Mouse (Mus musculus): ENCODE results near the gene Tpgs1.

Tpgs1 gene

DNA sequence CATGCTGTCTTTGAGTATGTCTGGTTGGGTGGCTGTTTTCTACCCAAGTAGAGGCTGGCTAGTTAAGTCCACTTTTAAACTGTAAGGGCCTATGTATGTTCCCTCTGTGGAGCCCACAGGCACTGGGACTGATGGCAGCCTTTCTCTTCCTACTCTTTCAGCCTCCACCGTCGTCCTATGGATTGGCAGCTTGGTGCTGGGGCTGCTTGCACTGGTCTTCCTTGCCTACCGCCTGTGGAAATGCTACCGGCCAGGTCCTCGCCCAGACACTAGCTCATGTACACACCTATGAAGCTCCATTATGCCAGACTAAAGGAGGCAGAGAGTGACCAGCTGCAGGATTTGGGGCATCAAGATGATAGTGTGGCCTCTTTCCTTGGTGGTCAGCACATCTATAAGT lies 1.1 kb upstream of the Tpgs1 start:
- DNase-seq (ENCODE audit: low read depth, low spot score) = no peak

DNA sequence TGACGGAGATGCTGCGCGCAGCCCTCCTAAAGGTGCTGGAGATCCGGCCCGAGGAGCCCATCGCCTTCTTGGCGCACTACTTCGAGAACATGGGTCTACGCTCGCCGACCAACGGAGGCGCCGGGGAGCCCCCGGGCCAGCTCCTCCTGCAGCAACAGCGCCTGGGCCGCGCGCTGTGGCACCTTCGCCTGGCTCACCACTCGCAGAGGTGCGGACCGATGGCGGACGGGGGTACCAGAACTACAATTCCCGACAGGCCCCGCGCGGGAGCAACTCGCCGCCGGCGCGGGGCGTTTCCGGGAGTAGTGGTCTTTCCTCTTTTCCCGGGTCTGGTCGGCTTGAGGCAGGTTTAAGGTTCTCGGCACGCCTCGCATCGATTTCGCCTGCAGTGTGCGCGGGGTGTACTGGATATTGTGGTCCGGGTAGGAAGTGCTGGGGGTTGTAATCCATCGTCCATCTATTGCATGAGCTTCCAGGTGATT lies 448 bp downstream of the Tpgs1 start:
- DNase-seq (ENCODE audit: low read depth, low spot score) = peak; percentile 64

DNA sequence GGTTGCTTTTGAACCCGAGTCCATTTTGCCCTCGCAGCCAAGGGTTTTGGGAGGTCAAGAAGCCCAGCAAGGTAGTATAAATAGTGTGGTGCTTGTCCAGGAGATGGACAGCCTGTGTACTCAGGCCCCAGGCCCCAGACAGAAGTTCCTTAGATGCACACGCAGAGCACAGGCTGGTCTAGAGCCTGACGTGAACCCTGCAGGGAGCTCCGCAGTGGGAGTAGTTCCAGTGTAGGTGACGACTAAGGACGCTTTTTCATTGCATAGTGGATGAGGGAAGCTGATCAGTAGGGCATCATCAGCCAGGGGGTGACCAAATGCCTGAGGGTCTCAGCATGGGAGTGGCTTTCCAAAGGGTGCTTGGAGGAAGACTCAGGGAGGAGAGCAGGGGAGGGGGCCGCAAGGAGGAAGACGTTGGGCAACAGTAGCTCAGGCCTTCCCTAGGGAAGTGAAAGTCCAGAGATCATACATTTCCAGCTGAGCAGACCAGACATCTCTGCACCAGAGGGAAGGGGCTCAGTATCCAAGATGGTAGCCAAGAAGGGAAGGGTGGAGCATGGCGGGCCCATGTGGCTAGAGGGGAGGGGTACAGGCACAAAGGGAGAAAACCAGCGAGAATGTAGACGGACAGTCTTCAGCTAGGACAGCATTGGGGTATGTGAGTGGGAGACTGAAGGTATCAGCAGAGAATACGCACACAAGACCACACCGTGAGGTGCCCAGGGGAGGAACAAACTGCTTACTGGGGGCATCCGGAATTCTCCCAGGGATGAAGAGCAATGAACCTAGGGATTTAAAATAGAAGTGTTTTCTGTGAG lies 1.1 kb downstream of the Tpgs1 start:
- no peak for DNase-seq (ENCODE audit: low read depth, low spot score)

GRCm38 (mm10) chr10:79671396-79672087 lies 2.4 kb downstream of the Tpgs1 start:
- no peak for DNase-seq (ENCODE audit: low read depth, low spot score)

GRCm38 (mm10) chr10:79672088-79672455 lies 2.9 kb downstream of the Tpgs1 start:
- DNase-seq (ENCODE audit: low read depth, low spot score) = no peak

DNA sequence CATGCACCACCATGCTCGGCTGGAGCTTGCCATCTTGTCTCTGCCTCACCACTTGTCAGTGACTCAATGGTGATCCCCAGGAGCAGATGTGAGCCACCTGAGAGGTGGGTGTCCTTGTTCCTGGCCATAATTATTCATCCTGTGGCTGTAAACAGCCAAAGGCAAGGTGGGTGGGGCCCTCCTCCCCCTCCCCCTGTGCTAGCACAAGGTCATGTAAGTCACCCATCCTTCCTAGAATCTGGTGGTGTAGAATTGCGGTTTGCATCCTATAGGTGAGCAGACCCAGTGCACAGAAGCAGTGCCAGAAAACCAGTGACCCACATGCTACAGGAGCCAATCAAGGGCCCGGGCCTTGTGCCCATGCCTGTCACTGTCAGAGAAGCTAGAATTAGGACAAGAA lies 3.9 kb downstream of the Tpgs1 start:
- no peak for DNase-seq (ENCODE audit: low read depth, low spot score)

DNA sequence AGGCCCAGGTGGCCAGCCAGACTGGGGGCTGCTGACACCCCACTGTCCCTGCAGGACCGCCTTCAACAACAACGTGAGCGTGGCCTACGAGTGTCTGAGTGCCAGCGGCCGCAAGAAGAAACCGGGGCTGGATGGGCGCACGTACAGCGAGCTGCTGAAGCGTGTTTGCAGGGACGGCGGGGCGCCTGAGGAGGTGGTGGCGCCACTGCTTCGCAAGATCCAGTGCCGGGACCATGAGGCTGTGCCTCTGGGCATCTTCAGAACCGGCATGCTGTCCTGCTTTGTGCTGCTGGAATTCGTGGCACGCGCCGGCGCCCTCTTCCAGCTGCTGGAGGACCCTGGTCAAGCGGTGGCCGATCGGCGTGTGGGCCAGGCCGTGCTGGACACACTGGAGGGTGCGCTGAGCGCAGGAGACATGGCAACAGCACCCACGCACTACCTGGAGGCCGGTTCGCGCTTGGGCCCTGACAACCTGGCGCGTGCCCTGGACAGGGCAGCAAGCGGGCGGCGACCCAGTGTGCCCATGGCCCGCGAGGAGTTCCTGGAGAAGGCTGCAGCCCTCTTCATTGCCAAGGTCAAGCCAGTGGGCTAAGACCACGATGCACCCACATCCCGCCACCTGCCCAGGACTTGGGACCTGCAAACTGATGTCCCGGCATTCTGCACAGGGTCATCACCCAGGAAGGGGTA lies 6.3 kb downstream of the Tpgs1 start:
- DNase-seq (ENCODE audit: low read depth, low spot score) = no peak

- DNase-seq (ENCODE audit: low read depth, low spot score) = no peak
Measured at GRCm38 (mm10) chr10:79680606-79681495, 11.7 kb downstream of the Tpgs1 start.

- DNase-seq (ENCODE audit: low read depth, low spot score) = peak; percentile 98
Measured at GRCm38 (mm10) chr10:79681591-79682245, 12.5 kb downstream of the Tpgs1 start, which contains the start of gene Cdc34. TSS of gene Cdc34 (plus strand) at chr10:79682195.

- DNase-seq (ENCODE audit: low read depth, low spot score) = no peak
Measured at GRCm38 (mm10) chr10:79682551-79682915, 13.4 kb downstream of the Tpgs1 start.

DNA sequence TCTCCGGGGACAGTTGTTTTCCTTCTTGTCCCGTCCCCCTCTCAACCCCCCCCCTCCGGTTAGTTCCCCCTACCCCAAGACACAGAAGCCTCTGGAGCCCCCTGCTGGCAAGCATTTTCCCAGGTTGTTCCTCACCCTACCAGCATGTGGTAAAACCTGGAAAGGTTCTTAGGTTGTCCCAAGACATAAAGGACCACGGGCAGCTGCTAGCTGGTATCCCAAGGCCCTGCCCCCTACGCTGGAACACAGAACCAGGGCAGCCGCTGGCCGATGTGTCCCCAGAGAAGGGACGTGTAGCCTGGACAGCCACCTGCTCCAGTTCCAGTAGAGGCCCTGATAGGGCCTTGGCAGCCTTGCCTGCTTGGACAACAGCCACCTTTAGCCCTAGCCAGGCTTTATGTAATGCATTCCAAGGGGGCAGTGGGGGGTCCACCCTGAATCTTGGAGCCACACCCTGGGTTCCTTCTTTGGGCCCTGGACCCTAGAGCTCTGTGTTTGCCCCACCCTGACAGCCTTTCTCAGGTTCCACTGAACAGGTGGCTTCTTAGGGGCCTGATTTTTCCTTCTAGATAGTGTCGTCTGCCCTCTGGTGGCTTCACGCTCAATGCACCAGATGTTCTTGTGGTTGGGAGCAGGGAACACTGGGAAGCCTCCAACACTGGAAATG lies 13.9 kb downstream of the Tpgs1 start:
- DNase-seq (ENCODE audit: low read depth, low spot score) = no peak

- DNase-seq (ENCODE audit: low read depth, low spot score) = no peak
Measured at GRCm38 (mm10) chr10:79683726-79684640, 14.8 kb downstream of the Tpgs1 start.

DNA sequence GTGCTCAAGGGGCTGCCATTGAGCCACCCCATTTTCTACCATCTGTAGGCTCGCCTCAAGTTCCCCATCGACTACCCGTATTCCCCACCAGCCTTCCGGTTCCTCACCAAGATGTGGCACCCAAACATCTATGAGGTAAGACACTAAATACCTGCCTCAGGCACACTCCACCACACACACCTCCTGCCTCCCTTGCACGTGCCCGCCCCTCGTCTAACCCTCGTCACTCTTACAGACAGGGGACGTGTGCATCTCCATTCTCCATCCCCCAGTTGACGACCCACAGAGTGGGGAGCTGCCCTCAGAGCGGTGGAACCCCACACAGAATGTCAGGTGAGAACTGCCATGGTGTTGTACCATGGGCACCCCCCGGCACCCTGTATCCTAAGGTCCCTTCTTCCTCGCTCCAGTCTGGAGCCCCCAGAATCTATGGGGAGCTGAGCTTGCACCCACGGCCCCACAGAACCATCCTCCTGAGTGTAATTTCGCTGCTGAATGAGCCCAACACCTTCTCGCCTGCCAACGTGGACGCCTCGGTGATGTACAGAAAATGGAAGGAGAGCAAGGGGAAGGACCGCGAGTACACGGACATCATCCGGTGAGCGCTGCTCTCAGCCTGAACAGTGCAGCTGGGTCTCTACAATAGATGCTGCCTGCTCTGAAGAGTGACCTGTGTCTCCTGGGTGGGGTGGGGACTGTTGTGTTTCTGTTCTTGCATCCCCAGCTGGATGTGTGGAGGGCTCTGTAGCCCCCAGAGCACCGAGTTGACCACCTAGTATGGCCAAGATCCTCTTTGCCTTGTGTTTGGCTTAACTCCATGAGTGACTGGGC lies 15.8 kb downstream of the Tpgs1 start:
- no peak for DNase-seq (ENCODE audit: low read depth, low spot score)

- DNase-seq (ENCODE audit: low read depth, low spot score) = no peak
Measured at GRCm38 (mm10) chr10:79686219-79686618, 17.1 kb downstream of the Tpgs1 start.

- no peak for DNase-seq (ENCODE audit: low read depth, low spot score)
Measured at GRCm38 (mm10) chr10:79686691-79687090, 17.5 kb downstream of the Tpgs1 start.

GRCm38 (mm10) chr10:79687513-79687912 lies 18.3 kb downstream of the Tpgs1 start:
- DNase-seq (ENCODE audit: low read depth, low spot score) = no peak

DNA sequence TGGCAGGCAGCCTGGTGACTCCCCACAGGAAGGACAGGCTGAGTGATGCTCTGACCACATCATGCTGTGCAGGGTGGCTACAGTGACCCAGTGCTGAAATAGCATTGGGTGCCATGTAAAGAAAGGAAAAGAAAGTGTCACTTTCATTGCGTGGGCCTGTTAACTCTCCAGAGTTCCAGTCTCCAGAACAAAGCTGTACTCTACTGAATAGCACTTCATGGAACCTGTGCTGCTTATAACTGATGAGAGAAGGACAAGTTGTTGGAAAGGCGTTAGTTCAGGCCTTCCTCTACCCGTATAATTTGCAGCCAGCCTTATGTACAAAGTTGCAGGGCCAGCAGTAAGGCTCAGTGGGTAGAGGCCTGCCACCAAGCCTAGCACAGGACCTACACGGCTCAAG lies 19.6 kb downstream of the Tpgs1 start, which contains the start of gene Gzmm:
Gene Gzmm, plus strand, starts transcription at position 301 of the 400 bp plus-strand sequence.
- DNase-seq (ENCODE audit: low read depth, low spot score) = no peak

DNA sequence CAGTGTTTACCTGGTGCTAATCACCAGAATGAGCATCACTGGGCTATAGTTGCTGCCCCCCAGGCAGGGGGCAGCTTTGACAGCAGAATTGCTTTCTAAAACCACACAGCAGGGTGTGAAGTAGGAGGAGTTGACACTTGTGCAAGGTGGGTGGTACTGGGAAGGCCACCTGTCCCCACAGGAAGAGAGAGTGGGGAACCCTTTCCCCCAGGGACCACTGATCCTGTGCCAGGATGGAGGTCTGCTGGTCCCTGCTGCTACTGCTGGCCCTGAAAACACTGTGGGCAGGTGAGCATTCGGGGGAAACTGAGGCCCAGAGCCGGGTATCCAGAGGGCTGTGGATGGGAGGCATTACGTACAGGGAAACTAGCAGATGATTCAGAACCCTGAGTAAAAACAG lies 20.0 kb downstream of the Tpgs1 start:
- no peak for DNase-seq (ENCODE audit: low read depth, low spot score)
